Mouse (Mus musculus): Measurements from ENCODE around the gene Gjc1. TPM values are rescaled to one million over a fixed set of nuclear protein-coding genes. Genes with fewer than 3 reads are reported as not detected.

Gene Gjc1
- polyA plus RNA-seq, 1 experiment, result not detected

GRCm38 (mm10) chr11:102773713-102774611 is 45.5 kb downstream of the Gjc1 start:
- Histone ChIP-seq H3K4me1 (ENCODE audit: control insufficient read depth, insufficient read depth, low read length) (no peaks in the 10 kb centered on the region; the same call in 1 of the 2 replicates), H3K27ac (ENCODE audit: insufficient read depth, low read depth, low read length) (no peak overlapping the region), H3K4me3 (ENCODE audit: insufficient read depth, low read length) (peak overlapping the region; percentile 52)
- TF ChIP-seq CTCF (IDR thresholded peaks at IDR 0.05; ENCODE audit: low read depth, low read length) (peak; percentile 96), POLR2A (IDR thresholded peaks at IDR 0.05; ENCODE audit: borderline replicate concordance, low read depth, low read length) (no peak)

GRCm38 (mm10) chr11:102772771-102773700 is 46.5 kb downstream of the Gjc1 start:
- H3K4me1 ChIP-seq (ENCODE audit: control insufficient read depth, insufficient read depth, low read length), result no peaks in the 10 kb centered on the region; the same call in 1 of the 2 replicates
- TF ChIP-seq POLR2A (IDR thresholded peaks at IDR 0.05; ENCODE audit: borderline replicate concordance, low read depth, low read length) (no peak), CTCF (IDR thresholded peaks at IDR 0.05; ENCODE audit: low read depth, low read length) (no peak)
- no peak overlapping the region for H3K4me3 ChIP-seq (ENCODE audit: insufficient read depth, low read length)
- H3K27ac ChIP-seq (ENCODE audit: insufficient read depth, low read depth, low read length), result no peak overlapping the region

- no peaks in the 10 kb centered on the region; the same call in 1 of the 2 replicates for H3K4me1 ChIP-seq (ENCODE audit: control insufficient read depth, insufficient read depth, low read length)
- no peak for TF ChIP-seq CTCF (IDR thresholded peaks at IDR 0.05; ENCODE audit: low read depth, low read length)
- TF ChIP-seq POLR2A (IDR thresholded peaks at IDR 0.05; ENCODE audit: borderline replicate concordance, low read depth, low read length), result no peak
- H3K4me3 ChIP-seq (ENCODE audit: insufficient read depth, low read length), result no peak overlapping the region
- H3K27ac ChIP-seq (ENCODE audit: insufficient read depth, low read depth, low read length), result no peak overlapping the region
Observed at GRCm38 (mm10) chr11:102771916-102772714, 47.4 kb downstream of the Gjc1 start.

- Histone ChIP-seq H3K27ac (ENCODE audit: insufficient read depth, low read depth, low read length) (no peak overlapping the region), H3K4me3 (ENCODE audit: insufficient read depth, low read length) (no peak overlapping the region), H3K4me1 (ENCODE audit: control insufficient read depth, insufficient read depth, low read length) (no peaks in the 10 kb centered on the region; the same call in 1 of the 2 replicates)
- TF ChIP-seq POLR2A (IDR thresholded peaks at IDR 0.05; ENCODE audit: borderline replicate concordance, low read depth, low read length), result no peak
- TF ChIP-seq CTCF (IDR thresholded peaks at IDR 0.05; ENCODE audit: low read depth, low read length), result no peak
Observed at GRCm38 (mm10) chr11:102770662-102771435, 48.7 kb downstream of the Gjc1 start.

GRCm38 (mm10) chr11:102769993-102770661 is 49.4 kb downstream of the Gjc1 start:
- no peak overlapping the region for H3K4me3 ChIP-seq (ENCODE audit: insufficient read depth, low read length)
- no peak for TF ChIP-seq CTCF (IDR thresholded peaks at IDR 0.05; ENCODE audit: low read depth, low read length)
- TF ChIP-seq POLR2A (IDR thresholded peaks at IDR 0.05; ENCODE audit: borderline replicate concordance, low read depth, low read length), result no peak
- no peaks in the 10 kb centered on the region; the same call in 1 of the 2 replicates for H3K4me1 ChIP-seq (ENCODE audit: control insufficient read depth, insufficient read depth, low read length)
- H3K27ac ChIP-seq (ENCODE audit: insufficient read depth, low read depth, low read length), result no peak overlapping the region

- no peak overlapping the region for H3K27ac ChIP-seq (ENCODE audit: insufficient read depth, low read depth, low read length)
- TF ChIP-seq CTCF (IDR thresholded peaks at IDR 0.05; ENCODE audit: low read depth, low read length) (no peak), POLR2A (IDR thresholded peaks at IDR 0.05; ENCODE audit: borderline replicate concordance, low read depth, low read length) (no peak)
- no peaks in the 10 kb centered on the region for H3K4me1 ChIP-seq (ENCODE audit: control insufficient read depth, insufficient read depth, low read length)
- no peak overlapping the region for H3K4me3 ChIP-seq (ENCODE audit: insufficient read depth, low read length)
Observed at GRCm38 (mm10) chr11:102769141-102769540, 50.4 kb downstream of the Gjc1 start.

GRCm38 (mm10) chr11:102767055-102767670 is 52.3 kb downstream of the Gjc1 start:
- no peaks in the 10 kb centered on the region for H3K4me1 ChIP-seq (ENCODE audit: control insufficient read depth, insufficient read depth, low read length)
- TF ChIP-seq POLR2A (IDR thresholded peaks at IDR 0.05; ENCODE audit: borderline replicate concordance, low read depth, low read length) (no peak), CTCF (IDR thresholded peaks at IDR 0.05; ENCODE audit: low read depth, low read length) (no peak)
- H3K4me3 ChIP-seq (ENCODE audit: insufficient read depth, low read length), result no peak overlapping the region
- no peak overlapping the region for H3K27ac ChIP-seq (ENCODE audit: insufficient read depth, low read depth, low read length)

- no peak overlapping the region for H3K27ac ChIP-seq (ENCODE audit: insufficient read depth, low read depth, low read length)
- no peaks in the 10 kb centered on the region for H3K4me1 ChIP-seq (ENCODE audit: control insufficient read depth, insufficient read depth, low read length)
- TF ChIP-seq POLR2A (IDR thresholded peaks at IDR 0.05; ENCODE audit: borderline replicate concordance, low read depth, low read length) (no peak), CTCF (IDR thresholded peaks at IDR 0.05; ENCODE audit: low read depth, low read length) (no peak)
- H3K4me3 ChIP-seq (ENCODE audit: insufficient read depth, low read length), result no peak overlapping the region
Observed at GRCm38 (mm10) chr11:102765416-102765815, 54.1 kb downstream of the Gjc1 start.

Measured in bone marrow macrophage, adult 2 months (primary cell).